Mouse (Mus musculus) lung, adult 2 months (tissue): ENCODE measurements around the gene Gatad2a.

Experiments used
- CTCF ChIP-seq: fragments of 200-500 bp; IDR thresholded peaks from 2 replicates; pipeline ENCODE4 v1.5.1; 2011; ENCODE audit warnings: mild to moderate bottlenecking, low read length, control low read depth; ENCODE audit not compliant: insufficient read depth
- POLR2A ChIP-seq: fragments of 200-500 bp; IDR thresholded peaks from 2 replicates; pipeline ENCODE4 v1.6.1; 2011; ENCODE audit warnings: low read depth, mild to moderate bottlenecking, control low read depth, low read length, borderline replicate concordance; ENCODE audit errors: extremely low read depth

DNA sequence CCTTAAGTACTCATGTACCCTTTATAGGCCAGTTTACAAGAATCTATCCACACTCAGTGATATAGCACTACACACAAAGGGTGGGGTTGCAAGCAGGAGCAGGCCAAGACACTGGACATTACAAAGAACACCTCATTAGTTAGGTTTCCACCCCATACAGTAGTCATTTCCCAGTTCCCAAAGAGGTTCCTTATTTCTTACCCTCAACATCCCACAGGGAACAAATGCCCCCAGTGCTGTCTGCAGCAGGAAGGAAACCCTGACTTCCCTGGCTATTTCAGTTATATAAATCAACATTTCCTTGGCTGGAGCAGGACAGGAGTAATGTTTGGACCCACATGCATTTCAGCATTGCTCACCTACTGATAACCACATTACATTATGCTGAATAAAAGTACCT lies 8.4 kb downstream of the Gatad2a start:
- no peak for TF ChIP-seq CTCF
- TF ChIP-seq POLR2A = no peak
